Mouse (Mus musculus) adrenal gland, adult 2 months (tissue): ENCODE measurements around the gene Bub1. TPM values are rescaled to one million over a fixed set of nuclear protein-coding genes. Genes with fewer than 3 reads are reported as not detected.
A peak's percentile ranks its signal among the peaks of the same experiment; 100 is the strongest.

Source experiments
- DNase-seq: peaks from one replicate; pipeline ENCODE4 v3.0.0; 2021
- polyA plus RNA-seq: library from polyadenylated mRNA; depleted of rRNA; stranded (reverse); fragments of >200 nt; gene quantifications from 2 replicates; pipeline ENCODE4 v1.2.3, GENCODE M21; 2012; rRNA removed
- total RNA-seq, 2 experiments: library from RNA; stranded (reverse); gene quantifications; 2 replicates each; pipeline ENCODE4 v1.2.3; 2021

The Bub1 gene
- total and polyA plus RNA-seq, 3 experiments: 0.24 to 1.2 (median 0.35) TPM

GRCm38 (mm10) chr2:127775013-127775412 is 56.7 kb downstream of the Bub1 start:
- peak; percentile 8 for DNase-seq

GRCm38 (mm10) chr2:127774578-127774941 is 57.1 kb downstream of the Bub1 start:
- no peak for DNase-seq

- DNase-seq: no peak
Measured at GRCm38 (mm10) chr2:127773938-127774577, 57.6 kb downstream of the Bub1 start.

GRCm38 (mm10) chr2:127761587-127761986 is 70.1 kb downstream of the Bub1 start:
- peak; percentile 8 for DNase-seq

- DNase-seq: peak; percentile 47
Measured at GRCm38 (mm10) chr2:127760429-127761000, 71.2 kb downstream of the Bub1 start.

GRCm38 (mm10) chr2:127760014-127760413 is 71.7 kb downstream of the Bub1 start:
- DNase-seq: no peak

GRCm38 (mm10) chr2:127759157-127759880 is 72.3 kb downstream of the Bub1 start:
- DNase-seq: peak; percentile 79

GRCm38 (mm10) chr2:127757171-127757570 is 74.5 kb downstream of the Bub1 start:
- DNase-seq: no peak

- no peak for DNase-seq
Measured at GRCm38 (mm10) chr2:127754113-127754512, 77.6 kb downstream of the Bub1 start.

GRCm38 (mm10) chr2:127751849-127752610 is 79.6 kb downstream of the Bub1 start:
- no peak for DNase-seq

Other genes with a start within 250 kb of the Bub1 start
- 1 to 10 TPM; 2.7 to 2.9 TPM for gene Zfp661, start 244.8 kb downstream of the Bub1 start, total RNA-seq
- 0.90 and 1.3 TPM in 2 replicates for gene Zfp661, start 244.8 kb downstream of the Bub1 start, polyA plus RNA-seq
- 100 to 1,000 TPM; 111 to 122 TPM for gene Mrps5, start 244.6 kb downstream of the Bub1 start, total RNA-seq
- gene Mrps5, start 244.6 kb downstream of the Bub1 start, polyA plus RNA-seq: 36.8 and 43.7 TPM in 2 replicates
- gene Mal, start 175.2 kb downstream of the Bub1 start, total RNA-seq: 1 to 10 TPM; 5.9 to 8.1 TPM
- gene Mal, start 175.2 kb downstream of the Bub1 start, polyA plus RNA-seq: 1.9 and 2.9 TPM in 2 replicates
- gene Mall, start 101.9 kb downstream of the Bub1 start, total RNA-seq: 1 to 10 TPM; 1.8 to 2.0 TPM
- gene Mall, start 101.9 kb downstream of the Bub1 start, polyA plus RNA-seq: 1.9 and 4.6 TPM in 2 replicates
- gene Nphp1, start 43.0 kb downstream of the Bub1 start, total RNA-seq: 10 to 100 TPM; 21.1 to 25.7 TPM
- 4.9 and 5.6 TPM in 2 replicates for gene Nphp1, start 43.0 kb downstream of the Bub1 start, polyA plus RNA-seq
- gene Mtln, start 39.4 kb downstream of the Bub1 start, total RNA-seq: 100 to 1,000 TPM in 1 of 2 experiments, 10 to 100 TPM in 1; 84.2 to 104 TPM
- gene Mtln, start 39.4 kb downstream of the Bub1 start, polyA plus RNA-seq: 78.5 and 116 TPM in 2 replicates
- gene Acoxl, start 7.0 kb upstream of the Bub1 start, total RNA-seq: 1 to 10 TPM in 1 of 2 experiments, under 1 TPM in 1; 0.35 to 1.4 TPM
- gene Acoxl, start 7.0 kb upstream of the Bub1 start, polyA plus RNA-seq: 0.60 and 0.94 TPM in 2 replicates